Mouse (Mus musculus): Measurements from ENCODE around the gene Cmip. TPM values are rescaled to one million over a fixed set of nuclear protein-coding genes. Genes with fewer than 3 reads are reported as not detected.

Cmip gene
- polyA plus RNA-seq, 1 experiment from 2014 or later = 8.2 TPM

- Histone ChIP-seq H3K27ac (no peak overlapping the region), H3K4me3 (no peak overlapping the region), H3K9me3 (replicated peaks) (no peaks in the 10 kb centered on the region), H3K4me1 (peaks cover 77% of the 10 kb centered on the region), H3K27me3 (ENCODE audit: low read depth, poor library complexity, severe bottlenecking) (no peaks in the 10 kb centered on the region), H3K36me3 (0 out of 2 replicates have a peak, but pooled peaks cover 3% of the 10 kb centered on the region)
- DNase-seq (ENCODE audit: low spot score) = no peak
- WGBS = 81% methylated on average over 3 of the region's 3 CpGs
Measured at GRCm38 (mm10) chr8:117337188-117337587, 80.3 kb downstream of the Cmip start.

GRCm38 (mm10) chr8:117338678-117339077 lies 81.8 kb downstream of the Cmip start:
- WGBS = 71% methylated on average over 2 of the region's 2 CpGs

GRCm38 (mm10) chr8:117339296-117339957 lies 82.6 kb downstream of the Cmip start:
- H3K27ac ChIP-seq = no peak overlapping the region

More at GRCm38 (mm10) chr8:117338678-117339077, 81.8 kb downstream of the Cmip start:
- Histone ChIP-seq H3K4me1 (peaks cover 73% of the 10 kb centered on the region), H3K27me3 (ENCODE audit: low read depth, poor library complexity, severe bottlenecking) (no peaks in the 10 kb centered on the region), H3K4me3 (no peak overlapping the region), H3K9me3 (replicated peaks) (no peaks in the 10 kb centered on the region), H3K36me3 (no peaks in the 10 kb centered on the region), H3K27ac (no peak overlapping the region)
- DNase-seq (ENCODE audit: low spot score) = no peak

GRCm38 (mm10) chr8:117339958-117340651 lies 83.2 kb downstream of the Cmip start:
- Histone ChIP-seq H3K9me3 (replicated peaks) (no peaks in the 10 kb centered on the region), H3K4me3 (no peak overlapping the region), H3K27ac (no peak overlapping the region), H3K36me3 (no peaks in the 10 kb centered on the region), H3K4me1 (peaks cover 58% of the 10 kb centered on the region), H3K27me3 (ENCODE audit: low read depth, poor library complexity, severe bottlenecking) (no peaks in the 10 kb centered on the region)
- WGBS = 37% methylated on average over 12 of the region's 12 CpGs
- no peak for DNase-seq (ENCODE audit: low spot score)

More at GRCm38 (mm10) chr8:117339296-117339957, 82.6 kb downstream of the Cmip start:
- Histone ChIP-seq H3K27me3 (ENCODE audit: low read depth, poor library complexity, severe bottlenecking) (no peaks in the 10 kb centered on the region), H3K9me3 (replicated peaks) (no peaks in the 10 kb centered on the region), H3K36me3 (no peaks in the 10 kb centered on the region), H3K4me1 (peaks cover 65% of the 10 kb centered on the region), H3K4me3 (no peak overlapping the region)
- 49% methylated on average over 19 of the region's 19 CpGs for WGBS
- no peak for DNase-seq (ENCODE audit: low spot score)

GRCm38 (mm10) chr8:117340800-117341199 lies 83.9 kb downstream of the Cmip start:
- H3K4me3 ChIP-seq = no peak overlapping the region
- peaks cover 52% of the 10 kb centered on the region for H3K4me1 ChIP-seq

GRCm38 (mm10) chr8:117342735-117343385 lies 86.0 kb downstream of the Cmip start:
- H3K36me3 ChIP-seq = no peaks in the 10 kb centered on the region
- H3K4me1 ChIP-seq = peaks cover 44% of the 10 kb centered on the region
- 65% methylated on average over 8 of the region's 8 CpGs for WGBS
- H3K4me3 ChIP-seq = no peak overlapping the region
- no peak overlapping the region for H3K27ac ChIP-seq
- H3K27me3 ChIP-seq (ENCODE audit: low read depth, poor library complexity, severe bottlenecking) = no peaks in the 10 kb centered on the region
- DNase-seq (ENCODE audit: low spot score) = no peak
- no peaks in the 10 kb centered on the region for H3K9me3 ChIP-seq (replicated peaks)

More at GRCm38 (mm10) chr8:117340800-117341199, 83.9 kb downstream of the Cmip start:
- H3K36me3 ChIP-seq = no peaks in the 10 kb centered on the region
- WGBS = 93% methylated on average over 12 of the region's 12 CpGs
- no peaks in the 10 kb centered on the region for H3K9me3 ChIP-seq (replicated peaks)
- no peak for DNase-seq (ENCODE audit: low spot score)
- no peak overlapping the region for H3K27ac ChIP-seq
- no peaks in the 10 kb centered on the region for H3K27me3 ChIP-seq (ENCODE audit: low read depth, poor library complexity, severe bottlenecking)

- 75% methylated on average over 10 of the region's 10 CpGs for WGBS
- Histone ChIP-seq H3K27me3 (ENCODE audit: low read depth, poor library complexity, severe bottlenecking) (no peaks in the 10 kb centered on the region), H3K4me3 (no peak overlapping the region), H3K4me1 (peaks cover 44% of the 10 kb centered on the region), H3K27ac (no peak overlapping the region), H3K36me3 (no peaks in the 10 kb centered on the region), H3K9me3 (replicated peaks) (no peaks in the 10 kb centered on the region)
- DNase-seq (ENCODE audit: low spot score) = no peak
Measured at GRCm38 (mm10) chr8:117343484-117343883, 86.6 kb downstream of the Cmip start.

GRCm38 (mm10) chr8:117344899-117345298 lies 88.0 kb downstream of the Cmip start:
- WGBS = 91% methylated on average over 11 of the region's 11 CpGs
- Histone ChIP-seq H3K27me3 (ENCODE audit: low read depth, poor library complexity, severe bottlenecking) (no peaks in the 10 kb centered on the region), H3K4me1 (peaks cover 37% of the 10 kb centered on the region), H3K4me3 (no peak overlapping the region), H3K36me3 (no peaks in the 10 kb centered on the region), H3K27ac (no peak overlapping the region), H3K9me3 (replicated peaks) (no peaks in the 10 kb centered on the region)
- no peak for DNase-seq (ENCODE audit: low spot score)

GRCm38 (mm10) chr8:117345376-117345775 lies 88.5 kb downstream of the Cmip start:
- 94% methylated on average over 11 of the region's 11 CpGs for WGBS
- DNase-seq (ENCODE audit: low spot score) = no peak
- Histone ChIP-seq H3K27ac (no peak overlapping the region), H3K9me3 (replicated peaks) (no peaks in the 10 kb centered on the region), H3K36me3 (no peaks in the 10 kb centered on the region), H3K27me3 (ENCODE audit: low read depth, poor library complexity, severe bottlenecking) (no peaks in the 10 kb centered on the region), H3K4me3 (no peak overlapping the region), H3K4me1 (peaks cover 32% of the 10 kb centered on the region)

- H3K27me3 ChIP-seq (ENCODE audit: low read depth, poor library complexity, severe bottlenecking) = no peaks in the 10 kb centered on the region
- no peak overlapping the region for H3K27ac ChIP-seq
- DNase-seq (ENCODE audit: low spot score) = no peak
- no peak overlapping the region for H3K4me3 ChIP-seq
- H3K36me3 ChIP-seq = no peaks in the 10 kb centered on the region; the same call in 1 of the 2 replicates
- no peaks in the 10 kb centered on the region for H3K9me3 ChIP-seq (replicated peaks)
- H3K4me1 ChIP-seq = peaks cover 24% of the 10 kb centered on the region
- WGBS = 79% methylated on average over 4 of the region's 4 CpGs
Measured at GRCm38 (mm10) chr8:117347556-117347955, 90.7 kb downstream of the Cmip start.

GRCm38 (mm10) chr8:117348718-117349394 lies 92.0 kb downstream of the Cmip start:
- H3K27me3 ChIP-seq (ENCODE audit: low read depth, poor library complexity, severe bottlenecking) = no peaks in the 10 kb centered on the region
- H3K36me3 ChIP-seq = no peaks in the 10 kb centered on the region; the same call in 1 of the 2 replicates
- no peaks in the 10 kb centered on the region for H3K9me3 ChIP-seq (replicated peaks)
- no peak for DNase-seq (ENCODE audit: low spot score)
- WGBS = 71% methylated on average over 11 of the region's 11 CpGs
- H3K27ac ChIP-seq = no peak overlapping the region
- peaks cover 17% of the 10 kb centered on the region for H3K4me1 ChIP-seq
- no peak overlapping the region for H3K4me3 ChIP-seq

- WGBS = 88% methylated on average over 4 of the region's 4 CpGs
- no peak overlapping the region for H3K4me3 ChIP-seq
- no peak overlapping the region for H3K27ac ChIP-seq
- no peaks in the 10 kb centered on the region; the same call in 1 of the 2 replicates for H3K36me3 ChIP-seq
- DNase-seq (ENCODE audit: low spot score) = no peak
- H3K27me3 ChIP-seq (ENCODE audit: low read depth, poor library complexity, severe bottlenecking) = no peaks in the 10 kb centered on the region
- H3K4me1 ChIP-seq = peaks cover 17% of the 10 kb centered on the region
- no peaks in the 10 kb centered on the region for H3K9me3 ChIP-seq (replicated peaks)
Measured at GRCm38 (mm10) chr8:117349541-117349940, 92.7 kb downstream of the Cmip start.

Data from limb, embryonic 10.5 days (tissue).